Mouse (Mus musculus): ENCODE results near the gene Dcaf10. TPM values are rescaled to one million over a fixed set of nuclear protein-coding genes. Genes with fewer than 3 reads are reported as not detected.
"Not testable (repeated sequence)": the region's sequence is repeated elsewhere in the genome, so short reads cannot be mapped to it uniquely, and the experiment has no call there.

Dcaf10 gene
- total RNA-seq, 2 experiments from 2014 or later: 20.9 TPM

DNA sequence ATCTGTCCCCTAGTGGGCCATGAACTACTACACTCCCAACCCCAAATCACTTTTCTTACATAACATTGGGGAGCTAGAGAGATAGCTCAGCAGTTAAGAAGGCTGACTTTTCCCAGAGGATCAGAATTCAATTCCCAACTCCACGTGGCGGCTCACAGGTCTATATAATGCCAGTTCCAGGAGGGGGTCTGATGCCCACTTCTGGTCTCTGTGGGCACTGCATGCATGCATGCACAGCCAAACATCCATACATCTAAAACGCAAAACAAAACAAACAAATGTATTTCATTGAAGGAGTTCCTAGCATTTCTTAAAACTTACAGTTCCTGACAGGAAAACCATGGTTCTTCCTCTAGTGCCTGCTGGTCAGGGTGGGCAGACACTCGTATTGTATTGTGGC is 50.2 kb downstream of the Dcaf10 start:
- no peak for DNase-seq (ENCODE audit: low spot score in 2 of 2)
- intact Hi-C loops (cut with DNase I): no loop called here

DNA sequence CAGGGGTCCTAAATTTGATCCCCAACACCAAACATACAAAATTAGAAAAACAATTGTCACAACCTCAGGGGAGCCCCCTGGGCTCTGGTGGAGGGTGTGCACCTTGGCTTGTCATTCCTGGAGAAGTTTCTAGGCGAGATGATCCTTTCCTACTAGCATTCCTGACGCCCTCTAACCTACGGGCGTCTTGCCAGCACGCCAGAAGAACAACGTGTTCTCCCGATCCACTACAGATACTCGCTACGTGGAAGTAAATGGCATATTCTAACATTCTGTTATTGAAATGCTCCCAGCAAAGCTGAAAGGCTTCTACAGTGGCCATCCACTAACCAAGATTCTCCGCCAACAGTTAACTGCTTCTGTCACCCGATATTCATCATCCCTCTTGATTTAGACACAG is 50.7 kb downstream of the Dcaf10 start:
- no peak for DNase-seq (ENCODE audit: low spot score in 2 of 2)
- intact Hi-C loops (cut with DNase I): no loop called here

DNA sequence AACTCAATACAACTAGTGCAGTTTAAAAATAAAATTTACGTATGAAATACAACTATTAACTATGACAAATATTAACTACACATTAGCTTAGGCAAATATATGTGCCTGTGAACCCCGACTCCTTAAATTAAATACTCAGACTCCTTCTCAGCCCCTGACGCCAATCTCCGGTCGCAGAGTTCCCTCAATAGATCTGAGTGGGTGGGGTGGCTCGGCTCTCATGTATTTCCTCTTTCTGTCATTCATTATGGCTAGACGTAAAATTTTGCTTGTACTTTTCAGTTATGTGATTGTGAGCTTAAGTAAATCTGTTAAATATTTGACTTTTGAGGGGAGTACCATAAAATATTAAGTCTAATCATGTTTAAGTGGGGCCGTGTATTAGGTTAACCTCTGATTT is 51.1 kb downstream of the Dcaf10 start:
- no peak for DNase-seq (ENCODE audit: low spot score in 2 of 2)
- intact Hi-C loops (cut with DNase I): no loop called here

DNA sequence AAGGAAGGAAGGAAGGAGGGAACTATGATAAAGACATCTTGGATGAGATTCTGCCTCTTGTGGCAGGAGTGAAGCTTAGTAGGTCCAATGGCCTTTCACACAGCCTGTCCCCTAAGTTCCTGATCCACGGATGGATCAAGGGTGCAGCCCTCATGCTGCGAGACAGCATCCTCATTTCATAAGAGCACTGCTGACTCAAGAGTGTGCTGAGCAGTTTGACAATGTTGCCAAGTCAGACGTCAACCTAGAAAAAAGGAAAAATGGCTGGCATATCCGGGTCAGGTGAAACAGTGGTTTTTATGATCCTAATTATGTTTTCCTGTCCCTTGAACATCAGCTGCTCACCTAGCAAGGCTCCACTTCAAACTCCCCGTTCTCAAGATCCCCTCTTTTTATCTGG is 51.8 kb downstream of the Dcaf10 start:
- no peak for DNase-seq (ENCODE audit: low spot score in 2 of 2)
- intact Hi-C loops (cut with DNase I): no loop called here

DNA sequence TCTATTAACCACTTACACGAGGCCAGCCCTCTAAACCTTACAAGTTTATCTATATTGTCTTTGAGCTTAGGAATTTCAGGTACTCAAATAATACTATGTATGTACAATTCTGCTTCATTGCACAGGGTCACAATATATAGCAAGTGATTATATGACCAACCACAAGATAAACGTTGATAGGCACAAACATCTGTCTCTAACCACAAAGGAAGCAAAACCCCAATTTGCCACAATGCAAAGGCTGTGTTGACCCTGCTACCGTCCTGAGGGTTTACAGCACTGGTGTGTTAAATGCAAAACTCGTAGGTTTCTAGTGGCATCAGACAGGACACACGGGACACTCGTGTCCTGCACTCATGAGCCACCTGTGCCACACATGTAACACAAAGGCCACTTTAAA is 54.3 kb downstream of the Dcaf10 start:
- intact Hi-C loops (cut with DNase I); DNase-seq (ENCODE audit: low spot score in 2 of 2): not testable (repeated sequence)

DNA sequence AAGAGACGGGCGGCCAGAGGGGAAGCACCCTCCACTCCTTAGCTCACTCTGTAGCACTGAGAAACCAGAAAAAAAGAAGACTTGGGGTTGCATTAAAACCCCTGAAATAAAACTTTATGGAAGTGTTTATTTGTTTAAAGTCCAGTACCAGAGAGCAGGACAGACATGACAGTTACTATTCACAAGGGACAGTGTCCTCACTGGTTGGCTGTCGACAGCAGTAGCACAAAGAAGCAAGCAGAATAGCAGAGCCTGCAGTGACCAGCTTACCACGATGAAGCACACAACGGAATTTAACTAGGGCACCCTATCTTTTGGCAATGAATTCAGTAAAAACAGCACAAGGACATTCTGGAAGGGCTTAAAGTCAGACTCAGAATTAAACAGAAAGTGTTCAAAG is 56.4 kb downstream of the Dcaf10 start:
- DNase-seq (ENCODE audit: low spot score in 2 of 2); intact Hi-C loops (cut with DNase I): not testable (repeated sequence)

DNA sequence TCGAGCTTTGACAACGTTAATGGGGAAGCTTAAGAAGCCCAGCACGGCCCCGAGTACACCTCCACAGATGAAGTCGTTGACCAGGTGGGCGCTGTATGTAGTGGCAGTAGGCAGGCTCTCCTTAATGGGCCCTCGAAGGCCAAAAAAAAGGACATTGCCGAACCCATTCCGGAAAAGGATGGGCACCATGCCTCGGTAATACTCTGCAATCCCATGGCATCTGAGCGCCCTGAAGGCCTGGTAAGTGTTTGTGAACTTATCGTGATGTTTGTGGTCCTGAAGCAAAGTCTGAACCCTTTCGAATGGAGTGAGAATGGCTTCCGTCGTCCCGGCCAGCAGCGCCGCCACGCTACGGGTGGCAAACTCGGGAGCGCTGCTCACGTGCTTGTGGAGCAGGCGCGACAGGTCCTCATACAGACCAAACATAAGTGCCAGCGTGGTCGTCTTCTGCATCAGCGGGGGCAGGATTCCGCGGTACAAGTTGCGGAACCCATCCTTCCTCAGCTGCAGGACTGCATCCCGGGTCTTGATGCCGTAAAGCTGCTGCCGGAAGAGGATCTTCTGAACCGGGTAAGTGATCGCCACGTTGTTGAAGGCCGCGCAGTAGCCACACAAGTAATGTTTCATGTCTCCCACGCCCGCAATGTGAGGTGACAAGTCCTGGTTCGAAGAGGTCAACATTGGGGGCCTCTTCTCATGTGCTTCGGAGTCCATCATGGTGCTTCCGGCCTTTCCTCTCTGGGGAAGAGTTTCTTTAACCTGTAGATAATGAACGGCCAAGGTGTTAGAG is 57.7 kb downstream of the Dcaf10 start:
- no peak for DNase-seq (ENCODE audit: low spot score in 2 of 2)
- intact Hi-C loops (cut with DNase I): no loop called here

DNA sequence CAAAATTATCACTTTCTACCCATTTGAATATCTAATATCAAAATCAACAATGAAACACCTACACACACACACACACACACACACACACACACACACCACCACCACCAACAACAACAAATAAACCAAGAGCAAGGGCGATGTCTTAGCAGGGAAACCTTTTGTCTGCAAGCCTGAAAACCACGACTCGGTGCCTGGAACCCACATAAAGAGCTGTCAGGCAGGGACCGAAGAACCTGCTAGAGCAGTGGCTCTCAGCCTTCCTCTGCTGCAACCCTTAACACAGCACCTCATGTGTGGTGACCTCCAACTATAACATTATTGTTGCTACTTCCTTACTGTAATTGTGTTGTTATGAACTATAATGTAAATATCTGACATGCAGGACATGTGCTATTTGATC is 60.4 kb downstream of the Dcaf10 start:
- intact Hi-C loops (cut with DNase I): no loop called here

DNA sequence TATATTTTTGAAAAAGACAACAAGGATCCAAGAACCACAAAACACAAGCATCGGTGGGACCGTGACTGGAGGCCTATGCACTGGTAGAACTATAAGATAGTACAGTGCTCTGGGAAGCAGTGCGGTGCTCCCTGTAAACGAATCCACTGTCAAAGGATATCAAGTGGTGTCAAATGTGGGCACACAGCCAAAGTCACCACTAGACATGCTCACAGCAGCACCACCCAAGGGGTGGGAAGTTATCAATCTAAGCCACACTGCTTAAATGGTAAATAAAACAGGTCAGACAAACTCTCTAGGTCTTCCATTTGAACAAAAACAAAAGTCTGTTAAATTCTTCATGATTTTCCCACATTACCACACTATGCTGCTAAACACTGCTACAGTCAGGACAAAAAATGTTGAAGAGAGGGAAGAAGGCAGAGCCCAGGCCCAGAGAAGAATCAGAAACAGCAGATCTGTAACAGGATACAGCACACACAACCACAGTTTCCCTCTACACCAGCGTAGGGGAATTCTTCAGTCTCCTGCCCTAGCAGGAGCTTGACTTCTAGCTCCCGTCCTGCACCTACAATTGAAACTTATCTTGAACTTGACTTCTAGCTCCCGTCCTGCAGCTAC is 61.1 kb downstream of the Dcaf10 start:
- DNase-seq (ENCODE audit: low spot score in 2 of 2): no peak
- intact Hi-C loops (cut with DNase I): no loop called here

More for the DNA sequence above, 60.4 kb downstream of the Dcaf10 start:
- DNase-seq (ENCODE audit: low spot score in 2 of 2): no peak

DNA sequence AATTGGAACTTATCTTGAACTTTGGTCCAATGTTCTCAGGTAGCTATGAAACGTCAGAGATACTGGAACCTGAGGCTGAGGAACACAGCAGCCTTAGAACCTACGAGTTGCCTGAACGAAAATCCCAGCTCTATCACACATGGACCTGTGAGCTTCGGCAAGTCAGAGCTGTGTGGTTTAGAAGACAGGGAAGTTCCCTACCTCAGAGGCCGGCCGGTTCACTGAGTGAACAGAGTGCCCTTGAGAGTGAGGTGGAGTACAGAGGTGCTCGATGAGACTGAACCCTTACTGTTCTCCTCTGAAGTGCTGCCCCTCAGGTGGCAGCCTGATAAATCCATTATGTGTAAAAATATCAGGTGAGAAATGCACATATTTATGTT is 61.6 kb downstream of the Dcaf10 start:
- no peak for DNase-seq (ENCODE audit: low spot score in 2 of 2)
- intact Hi-C loops (cut with DNase I): no loop called here

DNA sequence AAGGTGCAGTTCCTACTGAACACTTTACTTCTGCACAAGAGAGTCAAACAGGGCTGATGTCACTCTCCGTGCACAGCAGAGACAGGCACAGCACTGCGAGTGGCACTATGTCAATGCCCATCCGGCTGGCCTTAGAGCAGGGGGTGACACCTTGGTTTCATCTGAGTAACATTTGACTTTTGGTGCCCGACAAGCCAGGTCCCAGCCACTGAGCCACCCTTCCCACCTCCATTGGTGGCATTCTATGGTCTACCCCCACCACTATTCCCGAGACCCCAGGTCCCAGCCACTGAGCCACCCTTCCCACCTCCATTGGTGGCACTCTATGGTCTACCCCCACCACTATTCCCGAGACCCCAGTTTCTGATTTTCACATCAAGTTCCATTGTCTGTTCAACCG is 62.2 kb downstream of the Dcaf10 start:
- intact Hi-C loops (cut with DNase I): no loop called here
- no peak for DNase-seq (ENCODE audit: low spot score in 2 of 2)

DNA sequence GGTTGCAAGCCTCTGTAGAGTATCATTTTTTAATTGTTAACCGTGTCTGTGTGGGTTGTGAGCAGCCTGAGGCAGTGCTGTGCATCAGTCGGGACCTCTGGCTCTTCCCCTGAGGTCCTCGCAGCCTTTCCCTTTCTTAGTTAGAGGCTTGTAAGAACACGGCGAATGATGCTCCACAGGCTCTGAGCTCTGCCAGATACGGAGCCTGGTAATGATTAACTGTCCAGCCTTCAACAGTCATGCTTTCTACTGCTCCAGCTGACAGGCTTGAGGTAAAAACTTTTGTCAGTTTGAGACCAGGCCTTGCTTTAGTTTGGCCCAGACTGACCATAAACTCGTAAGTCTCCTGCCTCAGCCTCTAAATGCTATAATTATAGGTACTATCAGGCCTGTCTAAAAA is 63.4 kb downstream of the Dcaf10 start:
- no peak for DNase-seq (ENCODE audit: low spot score in 2 of 2)
- intact Hi-C loops (cut with DNase I): loop anchor here (5.0 kb wide), 1 partner anchor 388 kb away; the partner anchor contains the start of gene Polr1e

DNA sequence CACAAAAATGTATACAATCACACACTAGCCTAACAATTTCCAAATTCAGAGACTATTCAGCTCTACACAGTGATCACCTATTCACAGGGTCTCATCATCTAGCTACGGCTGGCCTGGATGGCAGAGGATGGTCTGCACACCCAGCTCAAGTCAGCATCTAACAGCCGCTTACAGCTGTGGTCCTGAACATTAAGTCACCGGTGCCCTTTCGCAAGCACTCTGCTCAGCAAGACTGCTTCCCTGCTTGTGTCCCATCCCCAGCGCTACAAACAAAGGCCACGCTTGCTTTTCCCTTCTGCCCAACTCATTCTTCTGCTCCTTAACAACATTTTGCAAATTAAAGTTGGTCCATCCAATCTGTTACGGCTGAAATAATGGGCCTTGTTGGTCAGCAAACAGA is 64.5 kb downstream of the Dcaf10 start:
- no peak for DNase-seq (ENCODE audit: low spot score in 2 of 2)
- intact Hi-C loops (cut with DNase I): loop anchor here (5.0 kb wide), 1 partner anchor 389 kb away; the partner anchor contains the start of gene Polr1e

DNA sequence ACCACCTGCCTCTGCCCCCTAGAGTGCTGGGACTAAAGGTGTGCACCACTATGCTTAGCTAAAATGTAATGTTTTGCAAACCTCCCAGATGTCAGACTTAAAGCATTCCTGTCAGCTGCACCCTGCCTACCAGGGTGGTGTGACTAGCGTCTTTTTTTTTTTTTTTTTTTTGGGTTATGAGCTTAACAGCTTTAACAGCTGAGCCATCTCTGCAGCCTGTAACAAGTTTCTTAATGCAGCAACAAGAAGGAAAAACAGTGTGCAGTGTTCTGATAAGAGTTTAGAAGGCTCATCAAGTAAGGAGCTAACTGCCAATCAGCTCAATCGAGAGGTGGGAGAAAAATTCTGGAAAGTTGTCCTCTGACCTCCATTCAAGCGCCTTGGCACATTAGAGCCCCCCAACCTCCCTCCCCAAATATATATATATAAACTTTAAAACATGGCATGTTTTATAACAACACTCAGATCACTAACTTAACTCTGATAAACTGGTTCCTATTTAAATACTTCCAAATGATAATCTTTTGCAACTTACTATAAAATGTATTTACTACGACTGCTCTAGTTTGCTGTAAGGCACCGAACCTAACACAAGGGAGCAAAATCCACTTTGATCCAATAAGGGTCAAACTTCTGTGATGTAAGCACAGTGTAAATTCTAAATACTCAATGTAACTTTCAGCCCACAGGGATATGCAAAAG is 65.3 kb downstream of the Dcaf10 start:
- intact Hi-C loops (cut with DNase I): loop anchor here (5.0 kb wide), 1 partner anchor 390 kb away; the partner anchor contains the start of gene Polr1e
- no peak for DNase-seq (ENCODE audit: low spot score in 2 of 2)

DNA sequence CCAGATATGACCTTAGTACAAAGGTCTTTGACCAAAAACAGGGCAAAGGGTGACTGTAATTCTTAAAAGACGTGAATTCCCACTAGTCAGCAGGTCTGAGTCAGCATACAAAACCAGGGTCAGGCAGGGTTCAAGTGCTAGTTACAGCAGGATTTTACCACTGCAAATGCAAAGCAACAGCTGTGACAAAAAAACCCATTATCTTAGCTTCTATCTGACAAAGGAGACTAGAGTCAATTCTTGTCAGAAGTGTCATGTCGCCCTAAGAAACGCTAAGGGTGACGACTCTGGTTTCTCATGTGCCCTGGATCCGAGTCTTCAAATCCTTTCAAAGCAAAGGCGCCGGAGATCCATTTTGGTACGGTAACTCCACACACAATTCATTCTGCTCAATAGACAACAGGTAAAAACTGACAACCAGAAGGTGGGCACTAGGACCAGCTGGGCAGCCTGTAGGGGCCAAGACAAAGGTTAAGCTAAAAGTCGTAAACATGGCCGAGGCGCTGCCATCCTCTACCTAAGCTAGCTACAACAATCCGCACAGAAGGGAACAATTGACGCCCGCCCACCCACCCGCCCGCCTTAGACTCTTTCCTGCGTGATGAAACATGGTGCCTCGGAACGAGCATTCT is 65.9 kb downstream of the Dcaf10 start:
- DNase-seq (ENCODE audit: low spot score in 2 of 2): no peak
- intact Hi-C loops (cut with DNase I): loop anchor here (5.0 kb wide), 1 partner anchor 391 kb away; the partner anchor contains the start of gene Polr1e

DNA sequence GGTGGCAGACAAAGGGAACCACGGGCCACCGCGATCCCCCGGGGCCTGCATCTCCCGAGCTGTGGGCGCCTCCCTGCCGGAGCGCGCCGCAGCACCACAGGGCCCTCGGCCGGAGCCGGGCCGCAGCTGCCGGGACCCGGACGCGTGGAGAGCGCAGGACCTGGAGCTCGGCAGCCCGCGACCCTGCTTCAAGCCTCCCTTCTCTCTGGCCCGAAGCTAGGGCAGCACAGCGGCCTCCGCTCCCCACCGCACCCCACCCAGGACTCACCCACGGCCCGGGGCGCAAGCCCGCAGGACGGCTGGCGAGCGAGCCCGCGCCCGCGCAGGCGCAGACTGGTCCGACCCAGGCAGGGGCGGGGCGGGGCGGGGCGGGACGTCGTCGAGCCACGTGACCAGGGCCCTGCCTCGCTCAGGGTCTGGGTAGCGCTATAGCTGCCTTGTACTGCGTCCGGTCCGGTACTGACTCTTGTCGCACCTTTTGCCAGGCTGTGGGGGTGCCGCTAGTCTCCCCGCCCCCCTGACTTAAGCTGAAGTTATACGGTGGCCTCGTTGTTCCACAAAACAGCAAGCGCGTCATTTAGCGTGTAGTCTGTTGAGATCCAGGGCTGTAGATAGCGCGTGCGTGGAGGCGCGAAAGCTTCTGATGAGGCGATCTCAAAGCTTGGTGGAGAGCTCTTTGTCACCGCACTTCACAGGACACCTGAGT is 66.7 kb downstream of the Dcaf10 start, which contains the start of gene Slc25a51:
TSS of gene Slc25a51 (minus strand) at position 340 of the 706 bp plus-strand sequence.
- DNase-seq (ENCODE audit: low spot score in 2 of 2): peak; percentile 82 to 89
- intact Hi-C loops (cut with DNase I): loop anchor here (5.0 kb wide), 1 partner anchor 391 kb away; the partner anchor contains the start of gene Polr1e

DNA sequence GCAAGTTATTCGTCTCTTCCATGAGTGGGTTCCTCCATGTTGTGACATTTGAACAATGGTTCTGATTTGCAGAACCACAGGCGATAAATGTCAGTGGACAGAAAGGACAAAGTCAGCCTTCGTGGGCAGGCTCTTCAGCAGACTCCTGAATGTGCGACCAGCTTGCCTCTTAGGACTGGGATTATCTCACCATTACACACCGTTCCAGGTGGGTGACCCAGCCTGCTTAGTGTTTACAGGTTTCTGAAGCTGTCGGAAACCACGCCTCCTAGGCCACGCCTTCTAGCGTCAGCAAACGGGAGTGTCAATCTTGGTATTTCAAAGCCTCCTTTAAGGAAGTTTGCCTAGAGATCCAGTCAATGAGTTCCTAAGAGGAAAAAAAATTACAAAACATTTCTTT is 67.4 kb downstream of the Dcaf10 start:
- intact Hi-C loops (cut with DNase I): loop anchor here (5.0 kb wide), 1 partner anchor 392 kb away; the partner anchor contains the start of gene Polr1e
- DNase-seq (ENCODE audit: low spot score in 2 of 2): peak; percentile 24 to 46

DNA sequence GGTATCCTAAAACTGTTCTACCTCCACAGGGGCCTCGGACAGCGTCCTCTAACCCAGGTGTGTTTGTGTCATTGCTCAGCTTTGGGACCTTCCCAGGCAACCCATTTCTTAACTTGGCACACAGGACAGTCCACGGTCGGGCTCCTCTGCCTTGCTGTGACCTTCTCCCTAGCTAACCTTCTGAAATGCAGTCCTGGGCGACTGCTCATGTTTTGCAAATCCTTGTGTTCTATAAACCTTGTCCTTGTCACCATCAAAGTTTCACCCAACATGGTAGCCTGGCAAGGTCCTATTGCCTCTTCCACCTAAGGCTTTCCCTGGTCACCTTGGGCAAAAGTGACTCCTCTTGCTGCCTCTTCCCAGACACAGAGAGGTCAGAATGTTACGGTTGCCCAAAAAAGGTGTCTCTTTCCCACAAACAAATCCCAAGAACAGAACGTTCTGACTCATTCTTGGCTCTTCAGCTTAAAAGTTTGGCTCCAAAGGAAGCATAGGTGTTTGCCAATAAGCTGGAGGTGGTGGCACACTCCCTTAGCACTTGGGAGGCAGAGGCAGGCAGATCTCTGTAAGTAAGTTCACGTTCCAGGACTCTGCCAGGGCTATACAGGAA is 69.4 kb downstream of the Dcaf10 start:
- intact Hi-C loops (cut with DNase I): loop anchor here (10.0 kb wide), 1 partner anchor 204 kb away; no protein-coding TSS in a partner anchor
- no peak for DNase-seq (ENCODE audit: low spot score in 2 of 2)

Measured in left cerebral cortex, postnatal 14 days (tissue).